Mouse (Mus musculus) brain, embryonic 14.5 days (tissue): ENCODE results near the gene Crim1. TPM values are rescaled to one million over a fixed set of nuclear protein-coding genes. Genes with fewer than 3 reads are reported as not detected.
A peak's percentile ranks its signal among the peaks of the same experiment; 100 is the strongest.

Source experiments
- DNase-seq: peaks from one replicate; pipeline ENCODE4 v3.0.0-alpha.2; 2011; ENCODE audit warnings: low read depth
- CTCF ChIP-seq: fragments of 200-500 bp; IDR thresholded peaks from 2 replicates; pipeline ENCODE4 v1.5.1; 2012; ENCODE audit warnings: inconsistent platforms, mild to moderate bottlenecking, moderate library complexity, borderline replicate concordance; ENCODE audit not compliant: insufficient read depth, insufficient read length; ENCODE audit errors: extremely low read depth
- POLR2A ChIP-seq: fragments of 200-500 bp; IDR thresholded peaks from 2 replicates; pipeline ENCODE4 v1.6.1; 2012; ENCODE audit warnings: mild to moderate bottlenecking, inconsistent platforms, borderline replicate concordance; ENCODE audit not compliant: poor library complexity, insufficient read depth, insufficient read length, severe bottlenecking; ENCODE audit errors: extremely low read depth
- polyA plus RNA-seq: library from polyadenylated mRNA; depleted of rRNA; stranded (reverse); fragments of >200 nt; gene quantifications from 2 replicates; pipeline ENCODE4 v1.2.3, GENCODE M21; 2012; rRNA removed

The Crim1 gene
- polyA plus RNA-seq: 23.2 and 39.5 TPM in 2 replicates

GRCm38 (mm10) chr17:78199626-78200560 lies at the start of gene Crim1:
TSS of gene Crim1 (plus strand) at chr17:78200248.
- DNase-seq: peak; percentile 88
- peak; percentile 64 for TF ChIP-seq POLR2A
- TF ChIP-seq CTCF: no peak

DNA sequence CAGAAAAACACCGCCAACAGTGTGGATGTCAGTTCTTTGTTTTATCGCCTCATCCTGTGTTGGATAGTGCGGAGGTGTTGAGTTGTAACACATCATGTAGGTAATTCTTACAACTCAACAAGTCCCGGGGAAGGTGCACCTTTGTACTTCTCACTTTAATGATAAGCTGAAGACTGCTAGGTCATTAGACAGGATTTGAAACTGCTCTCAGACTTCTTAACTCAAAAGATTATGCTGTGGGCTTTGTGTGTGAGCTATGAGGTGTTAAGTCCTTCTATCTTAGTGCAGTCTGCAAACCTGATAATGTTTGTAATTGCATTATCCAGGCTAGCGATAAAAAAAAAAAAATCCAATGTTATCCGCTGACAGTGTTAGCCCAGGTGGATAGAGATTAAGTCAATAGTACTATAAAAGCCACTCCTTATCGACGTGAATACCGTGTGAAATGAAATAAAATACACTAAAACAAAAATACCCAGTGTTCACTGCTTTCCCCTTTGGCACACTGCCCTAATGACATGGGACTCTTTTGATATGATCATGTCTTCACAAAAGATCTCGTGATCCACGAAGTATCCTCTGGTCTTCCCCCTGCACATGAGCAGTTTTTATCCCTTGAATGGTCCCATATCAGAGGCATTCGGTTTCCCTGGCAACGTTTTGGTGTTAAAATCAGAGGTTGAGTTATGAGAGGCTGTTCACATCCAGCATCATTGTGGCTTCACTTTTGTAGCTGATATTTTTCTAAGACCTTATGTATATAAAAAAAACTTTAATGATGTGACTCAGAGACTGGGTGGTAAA lies 48.4 kb upstream of the Crim1 start:
- peak; percentile 49 for DNase-seq
- TF ChIP-seq CTCF (no peak), POLR2A (no peak)

GRCm38 (mm10) chr17:78163278-78163677 lies 36.8 kb upstream of the Crim1 start:
- TF ChIP-seq CTCF (peak; percentile 73; the same call in 1 of the 2 replicates), POLR2A (no peak)
- peak; percentile 84 for DNase-seq

- TF ChIP-seq CTCF: no peak
- no peak for TF ChIP-seq POLR2A
- no peak for DNase-seq
Observed at GRCm38 (mm10) chr17:78163724-78164236, 36.3 kb upstream of the Crim1 start.

DNA sequence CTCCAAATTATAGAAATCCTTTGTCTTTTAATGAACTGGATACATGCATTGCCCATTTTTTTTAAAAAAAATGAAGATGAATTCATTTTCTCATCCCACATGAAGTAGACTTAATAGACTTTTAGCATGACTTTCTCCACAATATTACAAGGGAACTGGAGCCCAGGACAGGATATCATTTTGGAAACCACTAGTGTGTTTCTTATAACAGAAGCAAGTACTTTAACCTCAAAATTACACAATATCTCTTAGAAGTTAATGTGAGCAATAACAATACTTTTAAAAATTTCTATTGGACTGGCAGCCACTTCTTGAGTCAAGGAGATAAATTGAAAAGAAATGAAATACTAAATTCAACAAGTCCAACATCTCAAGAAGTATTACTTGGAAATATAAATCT lies 34.2 kb upstream of the Crim1 start:
- TF ChIP-seq CTCF (no peak), POLR2A (no peak)
- DNase-seq: no peak

GRCm38 (mm10) chr17:78166566-78166965 lies 33.5 kb upstream of the Crim1 start:
- TF ChIP-seq POLR2A (no peak), CTCF (no peak)

GRCm38 (mm10) chr17:78172371-78172770 lies 27.7 kb upstream of the Crim1 start:
- TF ChIP-seq POLR2A (no peak), CTCF (no peak)
- DNase-seq: no peak

More at GRCm38 (mm10) chr17:78166566-78166965, 33.5 kb upstream of the Crim1 start:
- DNase-seq: no peak

GRCm38 (mm10) chr17:78180766-78181165 lies 19.3 kb upstream of the Crim1 start:
- no peak for DNase-seq
- TF ChIP-seq POLR2A: no peak
- TF ChIP-seq CTCF: no peak

DNA sequence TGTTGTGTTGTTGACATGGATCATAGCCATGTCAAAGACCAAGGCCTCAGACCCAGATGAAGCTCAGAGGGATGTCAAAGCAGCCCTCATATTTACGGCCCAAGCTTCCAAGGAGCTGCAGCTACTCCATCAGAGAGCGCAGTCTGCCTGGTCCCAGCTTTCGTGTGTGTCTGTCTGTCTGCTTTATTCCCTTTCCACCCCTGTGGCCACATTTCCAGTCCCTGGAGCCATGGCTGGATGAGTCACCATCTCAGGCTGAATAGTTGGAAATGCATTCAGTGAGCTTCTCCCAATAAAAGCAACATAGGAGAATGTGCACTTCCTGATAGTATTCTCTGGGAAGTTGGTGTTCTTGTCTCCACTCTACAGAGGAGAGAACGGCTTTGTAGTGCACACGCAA lies 3.9 kb upstream of the Crim1 start:
- no peak for TF ChIP-seq CTCF
- TF ChIP-seq POLR2A: no peak
- no peak for DNase-seq

GRCm38 (mm10) chr17:78197111-78197510 lies 2.9 kb upstream of the Crim1 start:
- DNase-seq: peak; percentile 71
- TF ChIP-seq POLR2A: no peak
- TF ChIP-seq CTCF: peak; percentile 79

- no peak for DNase-seq
- TF ChIP-seq POLR2A (no peak), CTCF (no peak)
Observed at GRCm38 (mm10) chr17:78198140-78198539, 1.9 kb upstream of the Crim1 start.
